Comparison of ENCODE assay signal across 23 mouse cellular contexts in the genomic region with DNA sequence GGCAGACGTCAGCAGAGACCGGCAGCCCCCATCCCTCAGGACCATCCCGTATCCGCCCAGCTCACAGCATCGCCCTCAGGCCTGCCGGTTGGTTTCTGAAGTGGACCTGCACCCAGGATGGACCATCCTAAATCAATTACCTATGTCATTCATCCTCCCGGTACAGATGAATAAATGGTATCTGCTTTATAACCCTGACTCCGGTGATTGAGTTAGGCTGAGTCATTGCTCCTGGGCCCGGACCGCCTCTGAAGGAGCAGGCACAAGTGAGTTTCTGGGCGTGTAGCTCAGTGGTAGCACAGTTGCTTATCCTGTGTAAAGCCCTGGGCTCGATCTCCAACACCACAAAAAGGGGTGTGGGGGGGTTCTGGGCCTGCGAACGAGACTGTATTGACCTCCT. TPM values are rescaled to one million over a fixed set of nuclear protein-coding genes. Genes with fewer than 3 reads are reported as not detected.
"Had no signal": no experiment of that assay in that cellular context is flagged by ENCODE, and none has a peak within 500 bp of the region (broad histone marks: within the 10 kb centered on the region; RNA-seq: fewer than 3 reads in every experiment).

No protein-coding gene starts in this region.

- H3K4me1 ChIP-seq: kidney, embryonic 15.5 days; limb, embryonic 12.5 days had no signal

- H3K27ac ChIP-seq: kidney, embryonic 15.5 days; left cerebral cortex, adult 2 months; limb, embryonic 12.5 days; liver, embryonic 12.5 days; liver, embryonic 15.5 days; lung, embryonic 15.5 days; midbrain, embryonic 10.5 days; midbrain, embryonic 13.5 days had no signal

- H3K27me3 ChIP-seq: kidney, embryonic 15.5 days; limb, embryonic 12.5 days; liver, embryonic 12.5 days; liver, embryonic 15.5 days; lung, embryonic 15.5 days; midbrain, embryonic 13.5 days had no signal

- H3K36me3 ChIP-seq: limb, embryonic 12.5 days; liver, embryonic 12.5 days; lung, embryonic 15.5 days; midbrain, embryonic 10.5 days; midbrain, embryonic 13.5 days had no signal

- ATAC-seq: liver, embryonic 12.5 days; midbrain, embryonic 13.5 days had no signal

- H3K4me2 ChIP-seq: kidney, embryonic 15.5 days; limb, embryonic 12.5 days; liver, embryonic 12.5 days; liver, embryonic 15.5 days; lung, embryonic 15.5 days; midbrain, embryonic 13.5 days had no signal

- H3K9ac ChIP-seq: kidney, embryonic 15.5 days; limb, embryonic 12.5 days; liver, embryonic 12.5 days; liver, embryonic 15.5 days; lung, embryonic 15.5 days; midbrain, embryonic 13.5 days had no signal

- H3K9me3 ChIP-seq: kidney, embryonic 15.5 days; limb, embryonic 12.5 days; liver, embryonic 12.5 days; liver, embryonic 15.5 days; lung, embryonic 15.5 days; megakaryocyte, embryonic 14.5 days; midbrain, embryonic 10.5 days; midbrain, embryonic 13.5 days had no signal

- DNase-seq: kidney, adult 8-10 months; kidney, postnatal 10 days; kidney, postnatal 36 days; layer of hippocampus, postnatal 36 days; liver; lung, adult 18-20 months; lung, postnatal 10 days; lung, postnatal 36 days; thymus, adult 18-20 months; thymus, postnatal 36 days had no signal

- H3K4me3 ChIP-seq: kidney, embryonic 15.5 days; left cerebral cortex, adult 2 months; limb, embryonic 12.5 days; liver, embryonic 12.5 days; liver, embryonic 15.5 days; lung, embryonic 15.5 days; megakaryocyte, embryonic 14.5 days; midbrain, embryonic 10.5 days; midbrain, embryonic 13.5 days had no signal

RNA-seq across cellular contexts. Expression of a gene that starts 10.1 kb away (rescaled TPM):
- polyA plus RNA-seq: limb, embryonic 12.5 days; liver, embryonic 15.5 days; lung, embryonic 15.5 days; midbrain, embryonic 10.5 days; testis, adult 2 months had no signal

RNA-seq across cellular contexts. Expression of a gene that starts 20.9 kb away (rescaled TPM):
- polyA plus RNA-seq: kidney, embryonic 15.5 days; limb, embryonic 12.5 days; liver, embryonic 12.5 days; liver, embryonic 15.5 days; midbrain, embryonic 10.5 days; midbrain, embryonic 13.5 days; neural tube, embryonic 14.5 days; small intestine, adult 2 months; spleen, adult 2 months had no signal
